Mouse (Mus musculus): ENCODE results near the gene Lax1.

DNA sequence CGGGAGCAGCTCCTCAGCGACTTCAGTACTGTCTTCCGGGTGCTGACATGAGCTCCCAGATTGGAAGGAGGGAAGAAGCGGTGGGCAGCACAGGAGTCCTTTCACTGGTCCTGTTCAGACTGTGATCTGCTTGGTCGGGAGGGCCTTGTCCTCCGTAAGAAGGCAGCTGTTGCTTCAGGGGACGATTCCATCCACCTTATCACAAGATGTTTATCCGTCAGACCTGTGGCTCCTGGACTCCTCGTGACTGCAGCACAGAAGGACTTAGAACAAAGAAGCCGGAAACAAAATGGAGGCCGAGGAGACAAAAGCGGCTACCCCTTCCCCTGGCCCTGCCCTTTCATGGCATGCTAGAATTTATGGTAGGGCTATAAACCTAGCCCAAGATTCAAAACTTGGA is 19.7 kb downstream of the Lax1 start:
- TF ChIP-seq CTCF (IDR thresholded peaks at IDR 0.05; ENCODE audit: borderline replicate concordance, insufficient read depth, low read length): no peak
- no peak for TF ChIP-seq POLR2A (IDR thresholded peaks at IDR 0.05; ENCODE audit: low read depth, low read length)

Data from embryonic fibroblast, embryonic 13.5 days (primary cell).